Mouse (Mus musculus) CH12.LX (cell line): ENCODE results near the gene Blvrb. TPM values are rescaled to one million over a fixed set of nuclear protein-coding genes. Genes with fewer than 3 reads are reported as not detected.
A peak's percentile ranks its signal among the peaks of the same experiment; 100 is the strongest.

Experiments
- DNase-seq: peaks from one replicate; pipeline ENCODE4 v3.0.0-alpha.2; 2013; ENCODE audit errors: extremely low read depth
- H3K27ac ChIP-seq: 2 replicates; pipeline ENCODE4 v1.5.1; 2012; ENCODE audit warnings: low read depth, mild to moderate bottlenecking, control low read depth, moderate library complexity; ENCODE audit not compliant: insufficient read depth
- H3K27me3 ChIP-seq: replicated peaks from 2 replicates; pipeline ENCODE3; 2012; ENCODE audit warnings: inconsistent platforms
- H3K36me3 ChIP-seq, 2 experiments: replicated peaks in 1 of 2; 2 replicates each; pipeline versions ENCODE3 to v1.6.1; 2012; ENCODE audit warnings: inconsistent platforms in 1 of 2, low read length in 1 of 2, mild to moderate bottlenecking in 1 of 2, mixed read lengths in 1 of 2, moderate library complexity in 1 of 2; ENCODE audit not compliant: control insufficient read depth in 1 of 2, insufficient read depth in 1 of 2
- H3K4me1 ChIP-seq, 2 experiments: 2 replicates each; pipeline ENCODE4 v1.6.1; 2012; ENCODE audit warnings: inconsistent platforms in 1 of 2, moderate library complexity in 1 of 2; ENCODE audit not compliant: insufficient read depth in 2 of 2, control insufficient read depth in 1 of 2
- H3K4me2 ChIP-seq: 2 replicates; pipeline ENCODE4 v1.6.1; 2012; ENCODE audit warnings: low read depth, mild to moderate bottlenecking, control low read depth; ENCODE audit not compliant: poor library complexity, insufficient read depth, severe bottlenecking
- H3K4me3 ChIP-seq, 3 experiments: fragments of 150-350 bp in 1 of 3; sonication (generic) in 1 of 3; replicated peaks in 1 of 3; 2 replicates each; pipeline versions ENCODE3 to v1.5.1; 2011 to 2012; ENCODE audit warnings: low read depth in 2 of 3, low read length in 2 of 3, mild to moderate bottlenecking in 2 of 3, moderate library complexity in 2 of 3, control low read depth in 1 of 3, improper control_type of control experiment in 1 of 3, inconsistent platforms in 1 of 3, mixed read lengths in 1 of 3; ENCODE audit not compliant: poor library complexity in 1 of 3
- H3K79me2 ChIP-seq: replicated peaks from 2 replicates; pipeline ENCODE4 v1.6.1; 2012; ENCODE audit warnings: mild to moderate bottlenecking, moderate library complexity; ENCODE audit not compliant: control insufficient read depth, poor library complexity, insufficient read depth, severe bottlenecking; ENCODE audit errors: extremely low read depth
- H3K9ac ChIP-seq: 2 replicates; pipeline ENCODE4 v1.6.1; 2012; ENCODE audit warnings: low read depth, mild to moderate bottlenecking, control low read depth, moderate library complexity; ENCODE audit not compliant: insufficient read depth
- H3K9me3 ChIP-seq: replicated peaks from 2 replicates; pipeline ENCODE3; 2012; ENCODE audit warnings: low read length, inconsistent platforms, mixed read lengths
- CHD1 ChIP-seq: IDR thresholded peaks from 2 replicates; pipeline ENCODE4 v1.6.1; 2012; ENCODE audit warnings: low read depth, low read length, improper control_type of control experiment, inconsistent platforms
- CHD2 ChIP-seq: IDR thresholded peaks from 2 replicates; pipeline ENCODE4 v1.6.1; 2011; ENCODE audit warnings: low read length, improper control_type of control experiment
- E2F4 ChIP-seq: IDR thresholded peaks from 2 replicates; pipeline ENCODE4 v1.6.1; 2011; ENCODE audit warnings: low read depth, low read length, improper control_type of control experiment; ENCODE audit not compliant: insufficient replicate concordance
- GABPA ChIP-seq: IDR thresholded peaks from 2 replicates; pipeline ENCODE4 v1.6.1; 2012; ENCODE audit warnings: low read depth, low read length, improper control_type of control experiment, inconsistent platforms; ENCODE audit not compliant: insufficient replicate concordance
- HCFC1 ChIP-seq: IDR thresholded peaks from 2 replicates; pipeline ENCODE4 v1.6.1; 2012; ENCODE audit warnings: low read depth, mild to moderate bottlenecking, inconsistent platforms, low read length, improper control_type of control experiment
- JUN ChIP-seq: IDR thresholded peaks from 2 replicates; pipeline ENCODE4 v1.6.1; 2011; ENCODE audit warnings: low read depth, mild to moderate bottlenecking, low read length, improper control_type of control experiment, moderate library complexity; ENCODE audit not compliant: insufficient read depth
- MAX ChIP-seq: IDR thresholded peaks from 2 replicates; pipeline ENCODE4 v1.6.1; 2011; ENCODE audit warnings: low read length, improper control_type of control experiment
- NRF1 ChIP-seq: IDR thresholded peaks from 2 replicates; pipeline ENCODE4 v1.6.1; 2014; ENCODE audit warnings: low read depth, mild to moderate bottlenecking, inconsistent platforms, low read length, improper control_type of control experiment, moderate library complexity
- RAD21 ChIP-seq: IDR thresholded peaks from 2 replicates; pipeline ENCODE4 v1.6.1; 2011; ENCODE audit warnings: low read depth, mild to moderate bottlenecking, low read length, improper control_type of control experiment, moderate library complexity
- TBP ChIP-seq: conservative IDR thresholded peaks from 2 replicates; pipeline ENCODE4 v1.6.1; 2011; ENCODE audit warnings: low read depth, low read length, improper control_type of control experiment
- UBTF ChIP-seq: IDR thresholded peaks from 2 replicates; pipeline ENCODE4 v1.6.1; 2012; ENCODE audit warnings: low read depth, mild to moderate bottlenecking, inconsistent platforms, low read length, improper control_type of control experiment, moderate library complexity
- USF2 ChIP-seq: conservative IDR thresholded peaks from 2 replicates; pipeline ENCODE4 v1.6.1; 2011; ENCODE audit warnings: low read depth, low read length, improper control_type of control experiment
- ZKSCAN1 ChIP-seq: IDR thresholded peaks from 2 replicates; pipeline ENCODE4 v1.6.1; 2012; ENCODE audit warnings: low read depth, inconsistent platforms, low read length, improper control_type of control experiment, borderline replicate concordance
- dilution Hi-C: fragments of 300-500 bp; cut with MboI; formaldehyde crosslinking; loops from 2 replicates; pipeline ENCODE4 v1.14.3; 2020; ENCODE audit warnings: low sequenced_read_pairs; ENCODE audit not compliant: extremely low pct_unique_long_range_greater_than_20kb, extremely low pct_ligation_motif_present
- in situ Hi-C: fragments of 300-500 bp; cut with MboI; formaldehyde crosslinking; loops from 3 replicates; pipeline ENCODE4 v1.14.3; 2019; ENCODE audit warnings: low sequenced_read_pairs, low pct_ligation_motif_present, low pct_unique_long_range_greater_than_20kb, mixed read lengths
- polyA plus RNA-seq: library from polyadenylated mRNA; unstranded; fragments of >175 nt; gene quantifications from 2 replicates; pipeline ENCODE4 v1.2.1, GENCODE M21; 2012; ENCODE audit warnings: low read depth; ENCODE audit not compliant: insufficient read length
- total RNA-seq, 2 experiments: library from RNA; depleted of rRNA; stranded (reverse); fragments of 300-350 nt in 1 of 2; fragments of >200 nt in 1 of 2; gene quantifications; 2 replicates each; pipeline ENCODE4 v1.2.3; 2012 to 2014

Blvrb gene
- total and polyA plus RNA-seq, 3 experiments = 4.3 to 9.4 (median 7.6) TPM

- Histone ChIP-seq H3K4me3 (peak overlapping the region in 2 of 3 experiments; percentile 30 to 34), H3K27me3 (peaks cover 46% of the 10 kb centered on the region), H3K36me3 (no peaks in the 10 kb centered on the region), H3K9ac (no peak overlapping the region), H3K27ac (no peak overlapping the region), H3K9me3 (peaks cover 2% of the 10 kb centered on the region), H3K79me2 (no peaks in the 10 kb centered on the region), H3K4me1 (peaks cover 10 to 33% of the 10 kb centered on the region in 2 experiments), H3K4me2 (peak overlapping the region; percentile 74)
- TF ChIP-seq ZKSCAN1 (no peak), JUN (no peak), GABPA (no peak), TBP (no peak), CHD2 (no peak), NRF1 (no peak), CHD1 (no peak), RAD21 (no peak), UBTF (no peak)
- dilution Hi-C loops (no loop called here), in situ Hi-C loops (no loop called here)
- no peak for DNase-seq
Observed at GRCm38 (mm10) chr7:27446521-27447418, 1.0 kb upstream of the Blvrb start.

DNA sequence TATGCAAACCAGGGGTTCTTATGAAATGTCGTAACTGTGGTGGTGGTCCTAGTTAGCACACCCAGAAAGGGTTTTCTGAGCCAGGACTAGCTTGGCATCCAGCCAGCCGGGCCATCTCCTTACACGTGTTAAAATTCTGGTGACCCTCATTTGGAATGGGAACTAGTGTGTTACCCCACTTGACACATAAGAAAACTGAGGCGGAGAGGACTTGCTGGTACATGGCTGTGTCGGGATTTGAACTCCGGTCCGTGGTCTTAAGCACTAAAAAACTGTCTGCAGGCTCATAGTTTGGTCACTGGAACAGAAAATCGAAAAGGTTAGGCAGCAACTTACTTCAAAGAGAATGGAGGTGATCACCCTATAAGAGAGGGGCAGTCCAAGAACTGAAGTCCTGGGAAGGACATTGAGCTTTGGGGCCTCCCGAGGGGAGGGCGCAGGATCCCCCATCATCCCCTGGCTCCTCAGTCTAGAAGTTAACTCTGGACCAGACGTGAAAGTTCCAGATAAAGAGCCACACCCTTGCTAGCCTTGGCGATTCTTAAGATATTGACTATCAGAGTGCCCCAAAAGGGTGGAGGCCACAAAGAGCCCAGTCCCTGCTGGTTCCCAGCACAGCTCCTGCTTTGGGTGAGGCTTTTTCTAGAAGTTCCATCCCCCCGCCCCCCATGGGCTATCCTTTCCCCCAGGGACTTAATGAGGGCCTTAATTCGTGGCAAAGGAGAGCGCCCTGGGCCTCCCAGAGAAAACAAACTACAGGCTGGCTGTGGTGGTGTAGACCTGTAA is 836 bp downstream of the Blvrb start:
- peak overlapping the region; percentile 85 for H3K4me2 ChIP-seq
- peak overlapping the region; percentile 37 to 74 (median 53) for H3K4me3 ChIP-seq
- H3K79me2 ChIP-seq = no peaks in the 10 kb centered on the region
- TF ChIP-seq HCFC1 (no peak), E2F4 (no peak), USF2 (no peak), MAX (no peak)
- TF ChIP-seq, all 38 proteins: peak for 0
- H3K9me3 ChIP-seq = peaks cover 2% of the 10 kb centered on the region
- no peak overlapping the region for H3K27ac ChIP-seq
- peak overlapping the region; percentile 62; the same call in 1 of the 2 replicates for H3K9ac ChIP-seq
- peaks cover 34% of the 10 kb centered on the region for H3K27me3 ChIP-seq
- peaks cover 10 to 33% of the 10 kb centered on the region in 2 experiments for H3K4me1 ChIP-seq
- DNase-seq = no peak
- in situ Hi-C loops (no loop called here), dilution Hi-C loops (no loop called here)
- no peaks in the 10 kb centered on the region for H3K36me3 ChIP-seq
